Mouse (Mus musculus) gastrocnemius, postnatal 36 days (tissue): ENCODE measurements around the gene Psg23. TPM values are rescaled to one million over a fixed set of nuclear protein-coding genes. Genes with fewer than 3 reads are reported as not detected.
"Not testable (repeated sequence)": the region's sequence is repeated elsewhere in the genome, so short reads cannot be mapped to it uniquely, and the experiment has no call there.

Experiments
- DNase-seq, 2 experiments: peaks; one replicate each; pipeline ENCODE4 v3.0.0; 2022
- intact Hi-C: fragments of 180-260 bp; cut with DNase I; formaldehyde crosslinking; loops from one replicate; pipeline ENCODE4 v1.15.1; 2025
- long read RNA-seq, 2 experiments: library from polyadenylated mRNA; stranded (forward); transcript quantifications; one replicate each; pipeline ENCODE4 v2.0.0; 2021
- total RNA-seq, 2 experiments: library from RNA; stranded (reverse); gene quantifications; 2 replicates each; pipeline ENCODE4 v1.2.3; 2021

The Psg23 gene
- total RNA-seq, result not detected
- long read RNA-seq, experiment 1, result 0 reads
- long read RNA-seq, experiment 2, result 0 reads

DNA sequence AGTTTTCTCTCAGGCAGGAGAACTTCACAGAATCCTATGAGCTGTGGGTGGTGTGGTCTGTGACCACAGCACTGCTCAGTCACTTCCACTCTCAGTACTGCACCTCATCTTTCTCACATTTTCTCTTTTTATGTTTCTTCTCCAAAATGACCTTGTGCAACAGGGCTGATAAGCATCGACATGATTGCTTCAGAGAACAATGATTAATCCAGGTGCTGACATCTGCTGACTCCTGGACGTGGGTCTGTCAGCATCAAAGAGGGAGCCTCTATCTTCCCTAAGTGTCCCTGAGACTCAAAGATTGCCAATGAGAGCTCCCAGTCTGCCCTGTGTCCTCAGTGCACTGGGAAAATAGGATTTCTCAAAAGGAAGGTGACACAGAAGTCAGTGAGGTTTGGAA, at the start of gene Psg23:
Gene Psg23 (minus strand): TSS at position 101 of the 400 bp plus-strand sequence.
- DNase-seq, intact Hi-C loops: not testable (repeated sequence)

DNA sequence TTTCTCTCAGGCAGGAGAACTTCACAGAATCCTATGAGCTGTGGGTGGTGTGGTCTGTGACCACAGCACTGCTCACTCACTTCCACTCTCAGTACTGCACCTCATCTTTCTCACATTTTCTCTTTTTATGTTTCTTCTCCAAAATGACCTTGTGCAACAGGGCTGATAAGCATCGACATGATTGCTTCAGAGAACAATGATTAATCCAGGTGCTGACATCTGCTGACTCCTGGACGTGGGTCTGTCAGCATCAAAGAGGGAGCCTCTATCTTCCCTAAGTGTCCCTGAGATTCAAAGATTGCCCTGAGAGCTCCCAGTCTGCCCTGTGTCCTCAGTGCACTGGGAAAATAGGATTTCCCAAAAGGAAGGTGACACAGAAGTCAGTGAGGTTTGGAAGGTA, 40.3 kb upstream of the Psg23 start, which contains the start of gene Psg21:
Gene Psg21 (minus strand): TSS at position 101 of the 400 bp plus-strand sequence.
- DNase-seq, intact Hi-C loops: not testable (repeated sequence)

DNA sequence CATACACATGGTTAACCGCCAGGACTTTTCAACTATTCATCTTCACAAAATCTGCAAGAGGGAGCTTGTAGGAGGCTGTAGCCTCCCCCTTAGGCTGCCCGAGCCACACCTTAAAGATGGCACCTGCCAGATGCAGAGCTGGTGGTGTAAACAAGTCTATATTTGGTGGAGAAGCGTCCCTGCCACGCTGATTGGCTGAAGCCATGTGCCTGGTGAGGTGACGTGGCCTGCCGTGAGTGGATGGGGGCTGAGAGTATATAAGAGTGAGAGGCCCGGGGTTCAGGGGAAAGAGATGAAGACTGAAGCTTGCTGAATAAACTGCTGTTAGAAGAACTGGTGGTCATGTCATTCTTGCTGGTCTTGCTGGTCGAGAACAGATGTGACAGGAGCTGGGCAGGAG, 10.6 kb upstream of the Psg23 start:
- DNase-seq, intact Hi-C loops: not testable (repeated sequence)

DNA sequence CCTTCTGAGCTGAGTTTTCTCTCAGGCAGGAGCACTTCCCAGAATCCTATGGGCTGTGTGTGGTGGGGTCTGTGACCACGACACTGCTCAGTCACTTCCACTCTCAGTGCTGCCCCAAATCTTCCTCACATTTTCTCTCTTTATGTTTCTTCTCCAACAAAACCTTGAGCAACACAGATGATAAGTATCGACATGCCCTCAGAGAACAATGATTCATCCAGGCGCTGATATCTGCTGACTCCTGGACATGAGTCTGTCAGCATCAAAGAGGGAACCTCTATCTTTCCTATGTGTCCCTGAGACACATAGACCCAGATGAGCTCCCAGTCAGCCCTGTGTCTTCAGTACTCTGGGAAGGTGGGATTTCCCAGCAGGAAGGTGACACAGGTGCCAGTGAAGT, 49.1 kb downstream of the Psg23 start, which contains the start of gene Psg27:
Gene Psg27 (minus strand): TSS at position 101 of the 400 bp plus-strand sequence.
- intact Hi-C loops, result no loop called here
- DNase-seq, result no peak

DNA sequence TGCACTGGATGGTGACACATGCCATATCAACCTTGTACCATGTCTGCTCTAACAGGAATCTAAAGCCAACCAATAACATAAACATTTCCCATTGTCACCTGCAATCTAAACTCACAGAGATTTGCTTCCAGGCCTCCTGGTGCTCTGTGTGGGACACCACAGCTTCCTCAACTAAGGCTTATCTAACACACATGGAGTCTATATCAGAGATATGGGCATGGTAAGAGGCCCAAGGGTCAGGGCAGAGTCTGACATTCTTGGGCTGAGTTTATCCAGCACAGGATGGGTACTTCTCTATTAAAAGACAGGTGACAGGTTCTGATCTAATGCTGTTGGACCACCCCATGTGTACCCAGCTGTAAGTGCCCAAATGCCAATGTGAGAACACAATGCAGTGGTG, 56.5 kb downstream of the Psg23 start:
- intact Hi-C loops, result no loop called here
- DNase-seq, result no peak

Other genes starting within 250 kb of the Psg23 start
- not detected for gene Psg28, start 184.5 kb downstream of the Psg23 start, total RNA-seq
- gene Psg26, start 132.3 kb downstream of the Psg23 start, total RNA-seq, result not detected
- not detected for gene Psg25, start 84.2 kb downstream of the Psg23 start, total RNA-seq
- not detected for gene Psg27, start 49.2 kb downstream of the Psg23 start, total RNA-seq
- not detected for gene Psg21, start 40.2 kb upstream of the Psg23 start, total RNA-seq
- gene Psg20, start 69.7 kb upstream of the Psg23 start, total RNA-seq, result not detected
- gene Psg22, start 101.6 kb upstream of the Psg23 start, total RNA-seq, result not detected
- not detected for gene Psg19, start 182.0 kb upstream of the Psg23 start, total RNA-seq
- not detected for gene Psg17, start 205.1 kb upstream of the Psg23 start, total RNA-seq
- gene Mill2, start 223.5 kb upstream of the Psg23 start, total RNA-seq, result 1 to 10 TPM; 1.8 to 2.1 TPM